Mouse (Mus musculus): ENCODE data around the gene Lmna. TPM values are rescaled to one million over a fixed set of nuclear protein-coding genes. Genes with fewer than 3 reads are reported as not detected.

The Lmna gene
- total RNA-seq, 1 experiment from 2014 or later = 91.1 TPM

DNA sequence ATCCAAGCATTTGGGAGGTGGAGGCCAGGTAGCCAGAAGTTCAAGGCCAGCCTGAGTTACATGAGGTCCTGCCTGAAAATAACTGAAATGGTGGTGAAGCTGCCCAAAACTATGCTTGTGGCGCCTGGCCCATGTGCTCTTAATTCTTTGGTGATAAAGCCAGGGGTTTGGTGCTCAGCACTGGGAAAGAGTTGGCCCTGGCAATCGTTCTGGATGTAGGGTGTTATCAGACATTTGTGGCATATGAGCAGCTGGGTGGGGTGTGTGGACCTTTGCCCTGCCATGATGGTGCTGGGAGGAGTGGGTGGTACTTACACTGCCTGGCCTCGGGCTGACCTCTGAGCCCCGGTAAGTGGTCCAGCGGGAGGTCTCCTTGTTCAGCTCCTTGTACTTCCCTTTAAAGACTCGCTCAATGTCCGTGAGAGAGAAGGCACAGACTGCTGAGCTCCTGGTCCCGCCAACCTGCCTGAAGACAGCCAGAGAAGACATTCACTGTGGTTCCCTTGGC, 62.0 kb downstream of the Lmna start:
- DNase-seq = no peak

DNA sequence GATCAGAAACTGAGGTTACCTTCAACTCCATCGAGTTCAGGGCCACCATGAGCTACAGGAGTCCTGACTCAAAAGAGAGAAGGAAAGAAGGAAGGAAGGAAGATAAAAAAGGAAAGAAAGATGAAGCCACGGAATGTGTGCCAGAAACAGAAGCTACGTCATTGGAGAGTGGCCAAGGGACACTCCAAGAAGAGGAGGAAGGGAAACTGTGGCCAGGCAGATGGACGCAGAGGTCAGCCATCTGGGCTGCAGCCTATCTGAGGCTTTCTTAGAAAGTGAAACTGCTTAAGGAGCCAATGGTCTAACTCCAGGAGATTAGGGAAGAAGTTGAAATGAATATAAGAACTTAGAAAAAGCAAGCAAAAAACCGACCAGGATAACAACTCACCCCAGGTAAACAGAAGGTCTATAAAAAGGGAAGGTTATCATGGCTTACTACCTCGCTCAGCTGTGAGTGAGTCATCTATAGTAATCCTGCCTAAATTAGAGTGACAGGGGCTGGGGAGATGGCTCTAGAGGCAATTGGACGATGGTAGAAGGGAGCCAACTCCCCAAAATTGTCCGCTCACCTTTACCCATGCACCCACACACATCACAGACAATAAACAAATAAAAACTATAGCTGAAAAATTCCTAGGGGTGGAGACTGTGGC, 63.2 kb downstream of the Lmna start:
- no peak for DNase-seq

DNA sequence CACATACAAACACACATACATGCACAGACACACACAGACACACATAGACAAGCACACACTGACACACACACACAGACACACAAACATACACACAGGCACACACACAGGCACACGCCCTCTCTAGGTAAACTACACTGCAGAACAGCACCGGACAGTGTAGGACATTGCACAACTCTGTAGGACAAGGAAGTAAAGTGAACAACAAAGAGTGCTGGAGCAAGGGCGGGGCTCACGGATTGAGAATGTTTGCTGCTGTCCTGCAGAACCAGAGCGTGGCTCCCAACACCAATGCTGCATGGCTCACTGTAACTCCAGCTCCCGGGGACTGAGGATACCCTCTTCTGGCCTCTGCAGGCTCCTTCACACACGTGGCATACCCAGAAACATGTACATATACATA, 66.9 kb downstream of the Lmna start:
- DNase-seq = no peak

DNA sequence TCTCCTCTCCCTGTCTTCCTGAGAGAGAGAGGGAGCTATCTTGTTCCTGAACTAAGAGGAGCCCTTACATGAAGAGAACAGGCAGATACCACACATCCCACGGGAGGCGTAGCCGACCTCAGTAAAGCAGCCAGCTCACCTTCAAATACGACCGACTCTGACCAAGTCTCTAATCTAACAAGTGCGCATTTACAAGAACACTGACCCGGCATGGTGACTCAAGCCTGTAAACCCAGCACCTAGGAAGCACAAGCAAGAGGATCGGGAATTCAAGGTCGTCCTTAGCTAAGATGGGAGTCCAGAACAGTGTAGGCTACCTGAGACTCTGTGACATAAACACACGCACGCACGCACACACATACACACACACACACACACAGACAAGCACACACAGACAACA, 67.3 kb downstream of the Lmna start:
- no peak for DNase-seq

DNA sequence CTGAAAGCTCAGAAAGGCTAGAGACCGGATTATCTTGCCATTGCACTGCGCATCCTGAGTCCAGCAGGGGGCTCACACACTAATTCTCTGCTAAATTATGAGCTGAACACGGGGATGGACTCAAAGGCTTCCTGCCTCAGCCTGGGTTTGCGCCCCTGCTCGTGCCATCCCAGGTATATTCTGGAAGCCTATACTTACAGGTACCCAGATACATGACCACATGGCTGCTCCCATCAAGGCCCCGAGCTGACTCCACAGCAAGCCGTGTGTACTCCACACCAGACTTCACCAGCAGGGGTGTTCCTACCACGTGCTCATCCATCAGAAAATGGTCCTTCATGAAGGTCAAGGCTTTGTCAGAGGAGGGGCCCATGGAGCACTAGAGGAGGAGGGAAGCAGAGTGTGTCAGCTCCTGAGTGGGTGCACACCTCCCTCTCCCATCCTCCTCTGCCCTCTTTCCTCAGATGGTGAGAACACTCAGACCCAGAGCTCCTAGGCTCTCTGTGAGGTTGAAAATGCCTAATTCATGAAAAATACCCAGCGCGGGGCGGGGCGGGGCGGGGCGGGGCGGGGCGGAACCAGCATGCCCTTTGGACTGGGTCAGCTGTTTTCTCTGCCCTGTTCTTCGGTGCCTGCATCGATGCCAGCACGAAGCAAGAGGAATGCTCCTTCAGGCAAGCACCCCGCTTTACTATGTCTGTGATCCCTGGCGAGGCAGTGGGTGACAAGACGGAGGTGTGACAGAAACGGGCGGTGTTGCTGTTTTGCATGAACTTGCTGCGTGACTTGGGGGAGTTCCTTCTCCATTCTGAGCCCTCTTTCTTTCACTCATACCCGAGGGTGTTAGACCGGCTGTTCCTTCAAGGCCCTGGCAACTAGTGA, 69.0 kb downstream of the Lmna start:
- no peak for DNase-seq

DNA sequence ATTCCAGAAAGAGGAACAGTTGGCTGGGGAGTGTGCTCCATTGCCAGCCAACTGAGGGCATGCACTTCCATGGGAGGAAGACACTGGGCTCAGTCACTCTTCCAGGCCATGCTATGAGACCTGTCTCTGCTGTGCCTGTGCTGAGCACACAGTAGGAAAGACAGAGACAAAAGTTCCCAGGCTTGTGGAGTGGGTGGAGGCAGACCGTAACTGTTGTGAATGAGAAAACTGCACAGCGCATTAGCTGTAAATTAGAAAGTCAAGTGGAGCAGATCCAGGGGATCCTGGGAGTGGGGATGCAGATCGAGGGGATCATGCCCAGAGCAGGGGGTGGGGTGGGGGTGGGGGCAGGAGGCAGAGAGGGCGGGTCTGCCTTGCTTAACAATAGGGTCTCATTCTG, 70.2 kb downstream of the Lmna start:
- no peak for DNase-seq

DNA sequence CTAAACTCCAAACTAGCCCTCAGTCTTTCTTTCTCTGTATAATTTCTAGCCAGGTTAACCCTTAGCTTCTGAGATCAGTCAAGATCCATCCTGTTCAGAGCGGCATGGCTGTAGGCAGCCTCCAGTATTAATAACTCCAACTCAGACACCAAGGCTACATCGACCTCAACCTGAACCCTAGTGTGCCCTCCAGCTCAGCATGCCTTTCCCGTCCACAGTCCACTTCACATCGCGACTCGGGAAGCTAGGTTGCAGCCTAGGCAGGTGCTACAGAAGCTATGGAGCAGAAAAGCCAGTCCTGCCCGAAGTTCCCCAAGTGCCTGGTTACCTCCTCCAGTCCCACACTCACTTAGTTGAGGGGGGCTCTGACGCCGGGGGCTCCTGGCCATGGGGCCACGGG, 72.3 kb downstream of the Lmna start:
- DNase-seq = no peak

DNA sequence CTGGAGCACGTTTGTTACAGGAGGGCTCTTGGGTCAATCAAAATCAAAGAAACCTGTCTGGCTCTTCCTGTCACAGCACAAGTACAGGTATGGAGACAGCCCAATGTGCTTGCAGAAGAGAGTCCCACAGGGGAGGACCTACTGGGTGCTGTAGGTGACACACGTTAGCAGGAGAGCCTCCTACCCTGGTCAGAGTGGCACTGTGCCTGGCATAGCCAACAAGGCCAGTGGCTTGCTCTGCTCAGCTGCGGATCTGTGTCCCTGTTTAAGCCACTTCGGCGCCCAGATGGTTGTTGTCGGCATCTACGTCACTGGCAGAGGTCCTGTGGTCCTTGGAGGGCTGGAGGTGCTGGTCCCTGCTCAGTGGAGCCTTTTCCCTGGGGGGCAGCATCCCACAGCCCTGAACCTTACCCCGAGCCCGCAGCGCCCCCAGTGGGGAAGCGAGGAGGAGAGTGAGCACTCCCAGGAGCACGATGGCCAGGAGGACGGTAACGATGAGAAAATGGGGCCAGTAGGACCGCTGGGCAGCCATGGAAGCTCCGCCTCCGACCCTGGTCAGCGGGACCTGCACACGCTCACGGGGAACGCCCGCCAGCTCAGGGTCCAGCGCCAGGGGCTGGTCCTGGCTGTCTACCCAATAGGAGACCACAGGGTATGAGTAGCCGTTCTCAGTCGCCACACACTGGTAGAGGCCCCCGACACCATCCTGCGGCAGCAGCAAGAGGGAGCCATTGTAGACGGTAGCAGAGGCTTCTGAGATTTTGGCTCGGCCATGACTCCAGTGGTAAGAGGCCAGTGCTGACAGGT, 73.2 kb downstream of the Lmna start:
- DNase-seq = peak; percentile 73

DNA sequence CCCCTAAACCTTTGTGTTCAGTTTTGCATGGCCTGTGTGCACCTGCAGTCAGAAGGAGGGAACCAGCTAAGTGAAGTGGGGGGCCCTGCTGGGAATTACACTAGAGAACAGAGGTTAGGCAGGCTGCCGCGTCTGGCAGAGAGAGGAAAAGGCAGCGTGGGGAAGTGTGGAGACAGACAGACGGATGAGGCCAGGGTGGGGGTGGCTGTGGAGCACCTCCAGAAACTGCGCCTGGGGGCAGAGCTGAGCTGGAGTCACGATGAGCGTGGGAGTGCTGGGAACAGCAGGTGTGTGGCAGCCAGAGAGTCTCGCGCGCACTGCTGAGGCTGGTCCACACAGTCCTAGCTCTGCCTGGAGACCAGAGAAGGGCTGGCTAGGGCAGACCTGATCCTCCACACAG, 74.2 kb downstream of the Lmna start:
- DNase-seq = no peak

Small RNA genes lying within 50 kb of the gene (microRNA-seq; reads per million reads assigned to microRNA genes)
- gene Mir1905 (0 reads per million in 2 experiments), gene Mir7011 (0 to 0.69 reads per million in 2 experiments)

Other genes with a start within 250 kb of the Lmna start
- gene Gm38392, start 222.7 kb downstream of the Lmna start, total RNA-seq (2021) = 1.6 and 2.5 TPM in 2 replicates
- gene Tsacc, start 213.0 kb downstream of the Lmna start, total RNA-seq (2021) = 8.9 and 11.3 TPM in 2 replicates
- 277 and 284 TPM in 2 replicates for gene Cct3, start 212.8 kb downstream of the Lmna start, total RNA-seq (2021)
- gene Glmp, start 184.9 kb downstream of the Lmna start, total RNA-seq (2021) = 183 and 214 TPM in 2 replicates
- 6.6 and 7.8 TPM in 2 replicates for gene Tmem79, start 173.8 kb downstream of the Lmna start, total RNA-seq (2021)
- gene Smg5, start 173.7 kb downstream of the Lmna start, total RNA-seq (2021) = 55.3 and 59.1 TPM in 2 replicates
- 1.6 and 1.9 TPM in 2 replicates for gene Paqr6, start 145.4 kb downstream of the Lmna start, total RNA-seq (2021)
- gene Bglap3, start 137.2 kb downstream of the Lmna start, total RNA-seq (2021) = 0.79 and 2.3 TPM in 2 replicates
- 1.0 TPM in 1 of 2 replicates, not detected in the other for gene Bglap2, start 131.3 kb downstream of the Lmna start, total RNA-seq (2021)
- gene Bglap, start 125.5 kb downstream of the Lmna start, total RNA-seq (2021) = 4.3 TPM in 1 of 2 replicates, not detected in the other
- gene Pmf1, start 99.6 kb downstream of the Lmna start, total RNA-seq (2021) = 34.9 and 41.2 TPM in 2 replicates
- gene Slc25a44, start 84.8 kb downstream of the Lmna start, total RNA-seq (2021) = 42.9 and 45.9 TPM in 2 replicates
- 6.0 and 6.2 TPM in 2 replicates for gene Sema4a, start 48.8 kb downstream of the Lmna start, total RNA-seq (2021)
- gene Mex3a, start 22.4 kb upstream of the Lmna start, total RNA-seq (2021) = 3.3 and 3.5 TPM in 2 replicates
- gene Rab25, start 38.3 kb upstream of the Lmna start, total RNA-seq (2021) = not detected in 2 replicates
- gene Lamtor2, start 43.1 kb upstream of the Lmna start, total RNA-seq (2021) = 148 and 150 TPM in 2 replicates
- 74.3 and 87.0 TPM in 2 replicates for gene Ubqln4, start 43.8 kb upstream of the Lmna start, total RNA-seq (2021)
- gene Ssr2, start 65.9 kb upstream of the Lmna start, total RNA-seq (2021) = 199 and 214 TPM in 2 replicates
- 35.4 and 35.9 TPM in 2 replicates for gene Arhgef2, start 96.0 kb upstream of the Lmna start, total RNA-seq (2021)
- not detected in 2 replicates for gene Rxfp4, start 143.2 kb upstream of the Lmna start, total RNA-seq (2021)
- gene Khdc4, start 175.8 kb upstream of the Lmna start, total RNA-seq (2021) = 64.9 and 69.4 TPM in 2 replicates
- gene Rit1, start 206.9 kb upstream of the Lmna start, total RNA-seq (2021) = 48.7 and 65.4 TPM in 2 replicates

Measured in adrenal gland, postnatal 25 days (tissue).